Mouse (Mus musculus) lung, adult 2 months (tissue): ENCODE data around the gene Jrkl.

Source experiments
- CTCF ChIP-seq: fragments of 200-500 bp; IDR thresholded peaks from 2 replicates; pipeline ENCODE4 v1.5.1; 2011; ENCODE audit warnings: mild to moderate bottlenecking, low read length, control low read depth; ENCODE audit not compliant: insufficient read depth
- POLR2A ChIP-seq: fragments of 200-500 bp; IDR thresholded peaks from 2 replicates; pipeline ENCODE4 v1.6.1; 2011; ENCODE audit warnings: low read depth, mild to moderate bottlenecking, control low read depth, low read length, borderline replicate concordance; ENCODE audit errors: extremely low read depth

DNA sequence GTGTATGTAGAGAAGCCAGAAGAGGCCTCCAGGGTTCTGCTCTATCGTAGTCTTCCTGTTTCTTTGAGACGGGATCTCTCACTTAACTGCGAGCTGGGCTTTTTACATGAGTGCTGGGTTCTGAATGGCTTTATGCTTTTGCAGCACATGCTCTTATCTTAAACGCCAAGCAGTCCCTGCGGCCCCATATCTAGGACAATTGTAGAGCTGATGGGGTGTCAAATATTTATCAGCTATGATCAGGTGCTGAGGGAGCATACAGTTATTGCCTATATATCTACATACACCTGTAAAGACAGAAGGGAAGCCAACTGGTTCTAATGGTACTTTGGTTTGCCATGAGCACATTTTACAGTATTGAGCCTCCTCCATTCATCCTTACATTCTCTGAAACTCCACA, 41.9 kb downstream of the Jrkl start:
- TF ChIP-seq CTCF (no peak), POLR2A (no peak)
